Mouse (Mus musculus): Measurements from ENCODE around the gene Corin. TPM values are rescaled to one million over a fixed set of nuclear protein-coding genes. Genes with fewer than 3 reads are reported as not detected.

Gene Corin
- under 1 TPM in 1 of 2 experiments, not detected in 1; 0.01 TPM for polyA plus RNA-seq (2012; fragmentation: generic; extraction: Trizol)

GRCm38 (mm10) chr5:72503531-72504523, at the start of gene Corin:
Corin (minus strand) TSS chr5:72504473.

Other genes with a start within 250 kb of the Corin start
- 1 to 10 TPM in 1 of 2 experiments, under 1 TPM in 1; 0.64 to 6.3 TPM for gene Nfxl1, start 55.2 kb upstream of the Corin start, polyA plus RNA-seq (2012; fragmentation: generic; extraction: Trizol)
- not detected for gene Zar1, start 76.8 kb upstream of the Corin start, polyA plus RNA-seq (2012; fragmentation: generic; extraction: Trizol)
- gene Gm5868, start 83.1 kb upstream of the Corin start, polyA plus RNA-seq (2012; fragmentation: generic; extraction: Trizol) = not detected
- not detected for gene Cnga1, start 139.8 kb upstream of the Corin start, polyA plus RNA-seq (2012; fragmentation: generic; extraction: Trizol)
- under 1 TPM; 0.09 to 0.15 TPM for gene Nipal1, start 143.3 kb upstream of the Corin start, polyA plus RNA-seq (2012; fragmentation: generic; extraction: Trizol)
- under 1 TPM in 1 of 2 experiments, not detected in 1; 0.02 TPM for gene Txk, start 248.3 kb upstream of the Corin start, polyA plus RNA-seq (2012; fragmentation: generic; extraction: Trizol)